Mouse (Mus musculus) limb, embryonic 12.5 days (tissue): ENCODE results near the gene Tnp1. TPM values are rescaled to one million over a fixed set of nuclear protein-coding genes. Genes with fewer than 3 reads are reported as not detected.

Experiments used
- ATAC-seq: fragments of 200-750 bp; cut with Nextera tagmentation; 2 replicates; pipeline ENCODE4 v1.8.0; 2017; ENCODE audit warnings: low read depth, moderate TSS enrichment; ENCODE audit not compliant: insufficient number of reproducible peaks, insufficient read depth, low FRiP score, low TSS enrichment
- H3K27ac ChIP-seq: fragments of 300-500 bp; sonication (generic); 2 replicates; pipeline ENCODE4 v1.5.1; 2016; ENCODE audit warnings: mild to moderate bottlenecking, moderate library complexity
- H3K27me3 ChIP-seq: fragments of 300-500 bp; sonication (generic); 2 replicates; pipeline ENCODE4 v1.6.1; 2016; ENCODE audit warnings: mild to moderate bottlenecking, moderate library complexity
- H3K36me3 ChIP-seq: fragments of 300-500 bp; sonication (generic); 2 replicates; pipeline ENCODE4 v1.6.1; 2016; ENCODE audit warnings: mild to moderate bottlenecking, moderate library complexity
- H3K4me1 ChIP-seq: fragments of 300-500 bp; sonication (generic); replicated peaks from 2 replicates; pipeline ENCODE4 v1.6.1; 2016
- H3K4me2 ChIP-seq: fragments of 300-500 bp; sonication (generic); 2 replicates; pipeline ENCODE4 v1.6.1; 2016; ENCODE audit warnings: mild to moderate bottlenecking, moderate library complexity
- H3K4me3 ChIP-seq: fragments of 300-500 bp; sonication (generic); replicated peaks from 2 replicates; pipeline ENCODE4 v1.5.1; 2016; ENCODE audit warnings: mild to moderate bottlenecking
- H3K9ac ChIP-seq: fragments of 300-500 bp; sonication (generic); replicated peaks from 2 replicates; pipeline ENCODE4 v1.6.1; 2016; ENCODE audit warnings: mild to moderate bottlenecking, moderate library complexity
- H3K9me3 ChIP-seq: fragments of 300-500 bp; sonication (generic); 2 replicates; pipeline ENCODE4 v1.6.1; 2016; ENCODE audit warnings: mild to moderate bottlenecking, moderate library complexity
- WGBS: fragments of 180-500 bp; shearing (Covaris S2); methylation state at CpG from one replicate; pipeline ENCODE4 v1.1.7; 2016; 5-methylcytosine and 5-hydroxymethylcytosine counted together
- polyA plus RNA-seq: library from polyadenylated mRNA; unstranded; fragments of >200 nt; fragmentation: Nextera tagmentation; extraction: Ambion mirVana; gene quantifications from 2 replicates; pipeline ENCODE4 v1.2.1, GENCODE M21; 2016

The Tnp1 gene
- polyA plus RNA-seq, 1 experiment from 2014 or later: not detected

DNA sequence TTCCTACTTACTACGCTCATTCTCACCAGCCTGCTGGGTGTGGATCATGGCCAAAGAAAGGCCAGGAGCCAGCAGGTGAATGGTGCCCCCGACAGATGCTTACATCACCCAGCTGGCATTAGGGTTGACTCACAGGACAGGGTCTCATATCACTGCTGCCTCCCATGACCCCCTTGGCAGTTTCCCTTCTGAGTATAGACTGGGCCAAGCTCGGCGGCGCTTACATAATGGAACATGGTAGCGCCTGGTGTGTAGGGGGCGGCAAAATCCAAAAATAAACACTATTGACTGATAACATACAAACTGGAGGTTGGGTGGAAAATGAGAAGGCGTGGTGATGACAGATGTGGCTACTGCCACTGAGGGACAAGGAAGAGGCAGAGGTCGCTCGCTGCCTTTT is 28.0 kb upstream of the Tnp1 start:
- Histone ChIP-seq H3K9me3 (no peaks in the 10 kb centered on the region), H3K4me2 (no peak overlapping the region), H3K36me3 (no peaks in the 10 kb centered on the region), H3K27ac (no peak overlapping the region), H3K4me3 (no peak overlapping the region), H3K9ac (no peak overlapping the region), H3K27me3 (no peaks in the 10 kb centered on the region), H3K4me1 (peaks cover 7% of the 10 kb centered on the region; the same call in 1 of the 2 replicates)
- WGBS: 95% methylated on average over 10 of the region's 10 CpGs
- ATAC-seq: no peak

DNA sequence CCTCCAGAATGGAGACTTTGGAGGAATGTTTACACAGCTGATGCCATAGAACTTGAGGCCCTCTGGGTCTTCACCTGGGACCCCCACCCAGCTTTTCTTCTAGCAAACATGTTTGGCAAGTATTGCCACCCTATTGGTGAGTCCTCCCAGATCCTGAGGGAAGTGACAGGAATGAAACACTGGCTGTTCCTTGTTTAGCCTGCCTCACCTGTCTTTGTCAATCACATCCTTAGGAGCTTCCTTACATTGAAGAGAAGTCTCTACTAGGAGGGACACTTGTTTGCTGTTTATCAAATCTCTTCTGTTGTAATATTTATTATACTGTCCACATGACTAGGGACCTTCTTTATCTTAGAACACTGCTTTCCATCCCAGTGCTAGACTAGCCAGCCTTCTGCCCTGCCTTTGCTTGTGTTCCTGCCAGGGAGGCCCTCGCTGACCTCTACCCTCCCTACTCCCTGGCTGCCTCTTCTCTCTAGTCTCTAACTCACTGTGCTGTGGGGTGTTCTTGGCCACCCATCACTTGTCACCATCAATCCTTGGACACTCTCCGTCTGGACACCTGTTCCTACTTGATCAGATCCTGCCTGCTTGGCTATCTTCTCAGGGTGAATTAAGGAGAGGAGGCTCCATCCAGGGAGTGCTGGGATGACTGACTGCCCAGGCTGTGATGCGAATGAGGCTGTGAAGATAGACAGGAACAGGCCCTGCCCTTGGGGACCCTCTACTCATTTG is 25.1 kb upstream of the Tnp1 start:
- no peak overlapping the region for H3K4me2 ChIP-seq
- H3K27me3 ChIP-seq: no peaks in the 10 kb centered on the region; the same call in 1 of the 2 replicates
- H3K4me1 ChIP-seq: peaks cover 1% of the 10 kb centered on the region; the same call in 1 of the 2 replicates
- ATAC-seq: no peak
- WGBS: 68% methylated on average over 3 of the region's 3 CpGs
- H3K4me3 ChIP-seq: no peak overlapping the region
- no peaks in the 10 kb centered on the region for H3K9me3 ChIP-seq
- no peak overlapping the region for H3K27ac ChIP-seq
- H3K9ac ChIP-seq: no peak overlapping the region
- no peaks in the 10 kb centered on the region for H3K36me3 ChIP-seq

DNA sequence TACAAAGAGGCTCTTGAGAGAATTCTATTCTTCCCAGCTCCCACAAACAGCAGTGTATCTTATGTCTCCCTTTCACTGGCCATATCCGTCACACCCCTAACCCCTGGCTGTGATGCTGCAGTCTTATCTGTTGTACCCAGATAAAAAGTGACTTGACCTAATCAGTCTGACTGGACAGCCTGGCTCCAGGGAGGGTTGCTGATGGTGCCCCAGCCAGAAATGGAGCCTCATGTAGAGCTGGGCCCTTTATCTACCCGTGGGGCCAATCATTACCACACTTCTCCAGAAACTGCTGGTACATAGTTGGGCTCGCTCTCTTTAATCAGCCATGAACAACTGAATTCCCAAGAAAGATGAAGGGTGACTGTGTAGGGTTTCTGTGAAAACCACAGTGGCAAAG is 22.8 kb upstream of the Tnp1 start:
- no peak; the same call in 1 of the 2 replicates for ATAC-seq
- 75% methylated on average over 3 of the region's 3 CpGs for WGBS

DNA sequence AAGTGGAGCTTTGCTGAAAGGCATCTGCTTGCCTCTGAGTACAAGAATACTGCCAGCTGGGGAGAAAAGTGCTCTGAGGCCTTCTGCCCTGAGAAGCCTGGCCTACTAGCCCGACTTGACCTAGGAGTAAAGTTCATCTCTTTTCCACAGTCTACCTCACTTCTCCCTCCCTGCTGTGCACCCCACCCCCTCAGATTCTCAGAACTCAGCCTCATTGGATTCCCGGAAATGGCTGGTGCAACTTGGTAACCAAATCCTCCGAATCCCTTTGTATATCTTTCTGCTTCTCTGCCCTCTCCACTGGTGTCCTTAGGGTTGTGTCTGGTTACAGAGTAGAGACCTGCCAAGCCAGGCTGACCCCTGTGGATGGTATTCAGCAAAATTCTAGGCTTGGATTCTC is 20.8 kb upstream of the Tnp1 start:
- no peaks in the 10 kb centered on the region; the same call in 1 of the 2 replicates for H3K4me1 ChIP-seq
- H3K9ac ChIP-seq: no peak overlapping the region
- ATAC-seq: no peak
- H3K27me3 ChIP-seq: no peaks in the 10 kb centered on the region; the same call in 1 of the 2 replicates
- peak overlapping the region; percentile 12; the same call in 1 of the 2 replicates for H3K27ac ChIP-seq
- 74% methylated on average over 3 of the region's 3 CpGs for WGBS
- H3K4me2 ChIP-seq: no peak overlapping the region
- no peaks in the 10 kb centered on the region for H3K36me3 ChIP-seq
- no peaks in the 10 kb centered on the region for H3K9me3 ChIP-seq
- H3K4me3 ChIP-seq: no peak overlapping the region

More for the DNA sequence above, 22.8 kb upstream of the Tnp1 start:
- Histone ChIP-seq H3K9ac (no peak overlapping the region), H3K9me3 (no peaks in the 10 kb centered on the region), H3K4me1 (no peaks in the 10 kb centered on the region; the same call in 1 of the 2 replicates), H3K27me3 (no peaks in the 10 kb centered on the region; the same call in 1 of the 2 replicates), H3K27ac (0 out of 2 replicates have a peak overlapping the region, but pooled peaks have one; percentile 7), H3K4me3 (no peak overlapping the region), H3K36me3 (no peaks in the 10 kb centered on the region), H3K4me2 (no peak overlapping the region)

DNA sequence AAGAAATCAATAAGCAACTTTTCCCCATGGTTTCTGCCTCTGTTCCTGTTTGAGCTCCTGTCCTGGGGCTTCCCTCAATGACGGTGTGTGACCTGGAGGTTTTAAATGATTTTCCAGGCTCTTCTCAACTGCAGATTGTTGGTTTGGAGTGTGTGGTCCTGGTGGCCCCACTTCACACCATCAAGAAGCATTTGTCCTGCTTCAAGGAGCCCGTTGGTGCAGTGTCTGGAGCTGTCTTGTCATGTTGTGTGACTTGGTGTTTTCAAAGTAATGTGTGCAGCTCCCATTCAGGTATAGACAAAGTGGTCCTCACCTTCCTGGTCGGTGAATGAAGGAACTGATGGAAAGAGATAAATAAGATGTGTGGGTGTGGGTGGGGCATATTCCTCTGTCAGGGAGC is 20.0 kb upstream of the Tnp1 start:
- ATAC-seq: no peak
- Histone ChIP-seq H3K4me1 (no peaks in the 10 kb centered on the region; the same call in 1 of the 2 replicates), H3K4me2 (no peak overlapping the region), H3K27ac (no peak overlapping the region), H3K9ac (no peak overlapping the region), H3K9me3 (no peaks in the 10 kb centered on the region), H3K36me3 (no peaks in the 10 kb centered on the region), H3K4me3 (no peak overlapping the region), H3K27me3 (no peaks in the 10 kb centered on the region; the same call in 1 of the 2 replicates)
- WGBS: 79% methylated on average over 3 of the region's 3 CpGs

DNA sequence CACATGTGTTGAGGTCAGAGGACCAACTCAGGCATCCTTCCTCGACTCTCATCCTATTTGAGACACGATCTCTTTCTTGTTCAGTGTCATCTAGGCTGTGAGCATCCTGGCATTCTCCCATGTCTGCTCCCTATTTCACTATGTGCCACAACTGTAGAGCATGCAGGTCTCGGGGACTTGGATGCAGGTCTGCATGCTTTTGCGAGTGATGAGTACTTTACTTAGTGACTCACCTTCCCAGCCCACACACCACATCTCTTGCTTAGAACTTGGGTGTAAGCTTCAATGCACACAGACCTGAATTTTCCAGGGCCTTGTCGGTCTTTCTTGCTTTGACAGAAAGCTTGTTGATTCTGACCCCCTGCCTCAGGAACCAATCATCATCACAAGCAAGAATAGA is 16.8 kb upstream of the Tnp1 start:
- no peaks in the 10 kb centered on the region for H3K4me1 ChIP-seq

DNA sequence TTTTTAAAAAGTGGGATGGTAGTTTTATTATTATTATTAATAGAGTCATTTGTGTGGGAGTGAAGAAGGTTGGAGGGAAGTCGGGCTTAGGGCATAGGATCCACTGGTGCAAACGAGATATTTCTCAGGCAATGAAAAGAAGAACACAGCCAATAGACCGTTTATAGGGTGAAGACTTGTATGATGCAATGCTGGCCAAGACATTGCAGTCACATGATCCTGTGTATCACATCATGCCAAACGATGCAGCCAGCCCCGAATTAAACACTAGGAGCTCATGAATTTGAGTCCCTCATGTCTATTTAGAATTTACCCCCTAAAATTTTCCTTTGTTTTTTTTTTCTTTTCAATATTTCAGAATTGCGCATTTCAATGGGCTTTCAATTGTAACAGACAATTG is 13.0 kb upstream of the Tnp1 start:
- no peak overlapping the region for H3K4me2 ChIP-seq
- 84% methylated on average over 6 of the region's 6 CpGs for WGBS
- H3K4me1 ChIP-seq: no peaks in the 10 kb centered on the region
- H3K9ac ChIP-seq: no peak overlapping the region
- H3K4me3 ChIP-seq: no peak overlapping the region
- ATAC-seq: no peak
- H3K9me3 ChIP-seq: no peaks in the 10 kb centered on the region
- H3K36me3 ChIP-seq: no peaks in the 10 kb centered on the region
- H3K27me3 ChIP-seq: 0 out of 2 replicates have a peak, but pooled peaks cover 5% of the 10 kb centered on the region
- no peak overlapping the region for H3K27ac ChIP-seq

More for the DNA sequence above, 16.8 kb upstream of the Tnp1 start:
- 88% methylated on average over 5 of the region's 5 CpGs for WGBS
- H3K27me3 ChIP-seq: peaks cover 5% of the 10 kb centered on the region; the same call in 1 of the 2 replicates
- H3K9me3 ChIP-seq: no peaks in the 10 kb centered on the region
- H3K4me2 ChIP-seq: no peak overlapping the region
- ATAC-seq: no peak
- H3K4me3 ChIP-seq: no peak overlapping the region
- no peaks in the 10 kb centered on the region for H3K36me3 ChIP-seq
- H3K27ac ChIP-seq: no peak overlapping the region
- no peak overlapping the region for H3K9ac ChIP-seq

DNA sequence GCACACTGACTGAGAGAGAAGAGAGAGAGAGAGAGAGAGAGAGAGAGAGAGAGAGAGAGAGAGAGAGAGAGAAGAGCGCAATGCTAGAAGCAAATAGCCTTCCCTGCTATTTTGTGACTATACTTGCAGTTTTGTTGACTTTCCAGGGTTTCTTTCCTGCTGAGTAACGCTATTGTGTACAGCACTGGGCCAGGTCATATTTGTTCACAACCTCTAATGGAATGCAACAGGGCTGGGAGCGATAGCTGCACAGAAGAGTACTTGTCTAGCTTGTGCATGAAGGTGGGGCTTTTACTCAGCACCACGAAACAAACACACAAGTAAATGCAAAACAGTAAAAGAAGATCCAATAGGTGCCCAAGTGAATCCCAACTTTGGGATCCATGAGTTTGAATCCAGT is 11.7 kb upstream of the Tnp1 start:
- no peak overlapping the region for H3K9ac ChIP-seq
- no peak for ATAC-seq
- no peak overlapping the region for H3K4me2 ChIP-seq
- 83% methylated on average over 4 of the region's 4 CpGs for WGBS
- 0 out of 2 replicates have a peak, but pooled peaks cover 5% of the 10 kb centered on the region for H3K27me3 ChIP-seq
- no peaks in the 10 kb centered on the region for H3K36me3 ChIP-seq
- H3K9me3 ChIP-seq: no peaks in the 10 kb centered on the region
- no peaks in the 10 kb centered on the region for H3K4me1 ChIP-seq
- no peak overlapping the region for H3K4me3 ChIP-seq
- no peak overlapping the region for H3K27ac ChIP-seq

DNA sequence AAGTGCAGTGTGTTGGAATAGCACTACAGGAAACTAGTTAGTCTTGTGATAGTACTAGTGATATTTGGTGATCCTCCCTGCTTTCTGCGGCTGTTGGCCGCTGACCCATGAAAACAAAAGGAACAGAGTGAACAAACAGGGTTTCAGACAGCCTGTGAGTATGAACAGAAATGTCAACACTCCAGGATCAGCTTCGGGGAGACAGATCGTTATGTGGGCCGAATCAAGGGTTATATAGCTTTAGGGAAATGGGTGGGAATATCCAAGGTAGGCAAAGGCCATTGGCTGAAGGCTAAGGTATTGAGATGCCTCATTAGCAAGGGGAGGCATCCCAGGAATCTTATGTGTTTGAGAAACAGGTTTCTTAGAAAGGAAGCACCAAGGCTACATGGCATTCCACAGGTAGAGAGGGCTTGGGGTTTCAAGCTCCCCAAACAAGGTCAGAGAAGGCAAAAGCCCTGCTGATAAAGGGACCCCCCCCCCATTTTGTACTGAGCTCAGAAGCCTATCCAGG is 11.1 kb upstream of the Tnp1 start:
- H3K27me3 ChIP-seq: 0 out of 2 replicates have a peak, but pooled peaks cover 5% of the 10 kb centered on the region
- H3K36me3 ChIP-seq: no peaks in the 10 kb centered on the region
- no peak for ATAC-seq
- H3K4me3 ChIP-seq: no peak overlapping the region
- no peak overlapping the region for H3K27ac ChIP-seq
- no peak overlapping the region for H3K4me2 ChIP-seq
- no peak overlapping the region for H3K9ac ChIP-seq
- H3K4me1 ChIP-seq: no peaks in the 10 kb centered on the region
- no peaks in the 10 kb centered on the region for H3K9me3 ChIP-seq
- 65% methylated on average over 5 of the region's 5 CpGs for WGBS

DNA sequence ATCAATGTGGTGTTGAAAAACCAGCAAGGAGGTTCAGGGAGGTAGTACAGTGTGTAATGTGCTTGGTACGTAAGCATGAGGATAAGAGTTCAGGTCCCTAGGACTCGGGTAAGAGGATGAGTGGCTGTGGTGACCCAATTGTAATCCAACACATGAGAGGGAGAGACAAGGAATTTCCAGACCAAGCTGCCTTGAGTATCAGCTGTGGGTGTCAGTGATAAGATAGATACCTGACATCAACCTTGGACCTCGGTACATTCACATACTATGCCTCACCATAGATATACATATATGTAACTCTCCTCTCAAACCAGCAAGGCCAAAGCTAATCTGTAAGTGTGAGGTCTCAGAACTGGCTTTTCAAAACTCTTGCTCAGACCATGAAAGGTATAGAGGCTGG is 10.4 kb upstream of the Tnp1 start:
- no peaks in the 10 kb centered on the region for H3K36me3 ChIP-seq
- no peaks in the 10 kb centered on the region for H3K9me3 ChIP-seq
- ATAC-seq: no peak
- H3K9ac ChIP-seq: no peak overlapping the region
- no peak overlapping the region for H3K4me3 ChIP-seq
- no peak overlapping the region for H3K4me2 ChIP-seq
- no peak overlapping the region for H3K27ac ChIP-seq
- H3K27me3 ChIP-seq: 0 out of 2 replicates have a peak, but pooled peaks cover 5% of the 10 kb centered on the region
- no peaks in the 10 kb centered on the region for H3K4me1 ChIP-seq
- WGBS: 85% methylated on average over 3 of the region's 3 CpGs

DNA sequence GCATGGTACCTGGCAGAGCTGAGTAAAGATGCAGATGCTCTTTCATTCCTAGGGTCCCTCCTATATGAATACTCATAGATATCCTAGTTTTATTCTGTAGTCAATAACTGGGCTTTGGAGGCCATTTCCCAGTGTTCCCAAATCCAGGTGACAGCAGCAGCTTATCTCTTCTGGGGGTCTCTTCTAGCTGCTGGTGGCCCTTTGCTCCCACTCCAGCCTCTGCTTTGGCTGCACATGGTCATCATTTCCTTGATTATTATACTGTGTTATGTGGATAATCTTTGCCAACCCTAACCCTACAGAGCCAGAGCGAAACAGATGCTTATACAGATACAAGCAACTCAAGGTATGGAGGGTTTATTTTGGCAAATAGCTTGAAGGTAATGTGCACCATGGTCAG is 8.9 kb downstream of the Tnp1 start:
- H3K4me2 ChIP-seq: no peak overlapping the region
- no peak overlapping the region for H3K27ac ChIP-seq
- no peak for ATAC-seq
- no peak overlapping the region for H3K4me3 ChIP-seq
- no peaks in the 10 kb centered on the region for H3K36me3 ChIP-seq
- H3K9me3 ChIP-seq: no peaks in the 10 kb centered on the region
- 0 out of 2 replicates have a peak, but pooled peaks cover 6% of the 10 kb centered on the region for H3K4me1 ChIP-seq
- no peaks in the 10 kb centered on the region for H3K27me3 ChIP-seq
- H3K9ac ChIP-seq: no peak overlapping the region
- WGBS: 97% methylated on average over 1 of the region's 1 CpGs
